Mouse (Mus musculus) hindbrain, embryonic 15.5 days (tissue): ENCODE measurements around the gene Prelid3b. TPM values are rescaled to one million over a fixed set of nuclear protein-coding genes. Genes with fewer than 3 reads are reported as not detected.

Experiments used
- ATAC-seq: fragments of 200-750 bp; cut with Nextera tagmentation; 2 replicates; pipeline ENCODE4 v1.8.0; 2017; ENCODE audit warnings: low read depth, moderate number of reproducible peaks, moderate TSS enrichment; ENCODE audit not compliant: low FRiP score
- H3K27ac ChIP-seq: fragments of 300-500 bp; sonication (generic); replicated peaks from 2 replicates; pipeline ENCODE4 v1.5.1; 2015; ENCODE audit warnings: mild to moderate bottlenecking, inconsistent platforms
- H3K27me3 ChIP-seq: fragments of 300-500 bp; sonication (generic); 2 replicates; pipeline ENCODE4 v1.6.1; 2015; ENCODE audit warnings: control low read depth, inconsistent platforms
- H3K36me3 ChIP-seq: fragments of 300-500 bp; sonication (generic); 2 replicates; pipeline ENCODE4 v1.6.1; 2015; ENCODE audit warnings: control low read depth, inconsistent platforms
- H3K4me1 ChIP-seq: fragments of 300-500 bp; sonication (generic); replicated peaks from 2 replicates; pipeline ENCODE4 v1.6.1; 2015; ENCODE audit warnings: control low read depth, inconsistent platforms
- H3K4me2 ChIP-seq: fragments of 300-500 bp; sonication (generic); 2 replicates; pipeline ENCODE4 v1.6.1; 2015; ENCODE audit warnings: moderate library complexity, mild to moderate bottlenecking, inconsistent platforms
- H3K4me3 ChIP-seq: fragments of 300-500 bp; sonication (generic); 2 replicates; pipeline ENCODE4 v1.5.1; 2015; ENCODE audit warnings: mild to moderate bottlenecking, inconsistent platforms
- H3K9ac ChIP-seq: fragments of 300-500 bp; sonication (generic); 2 replicates; pipeline ENCODE4 v1.6.1; 2015; ENCODE audit warnings: inconsistent platforms
- H3K9me3 ChIP-seq: fragments of 300-500 bp; sonication (generic); 2 replicates; pipeline ENCODE4 v1.6.1; 2016; ENCODE audit warnings: control low read depth, inconsistent platforms
- WGBS: fragments of 180-500 bp; shearing (Covaris S2); methylation state at CpG from one replicate; pipeline ENCODE4 v1.1.7; 2015; 5-methylcytosine and 5-hydroxymethylcytosine counted together
- polyA plus RNA-seq: library from polyadenylated mRNA; unstranded; fragments of >200 nt; fragmentation: Nextera tagmentation; extraction: Ambion mirVana; gene quantifications from 2 replicates; pipeline ENCODE4 v1.2.1, GENCODE M21; 2015

The Prelid3b gene
- polyA plus RNA-seq, 1 experiment from 2014 or later: 110 TPM

DNA sequence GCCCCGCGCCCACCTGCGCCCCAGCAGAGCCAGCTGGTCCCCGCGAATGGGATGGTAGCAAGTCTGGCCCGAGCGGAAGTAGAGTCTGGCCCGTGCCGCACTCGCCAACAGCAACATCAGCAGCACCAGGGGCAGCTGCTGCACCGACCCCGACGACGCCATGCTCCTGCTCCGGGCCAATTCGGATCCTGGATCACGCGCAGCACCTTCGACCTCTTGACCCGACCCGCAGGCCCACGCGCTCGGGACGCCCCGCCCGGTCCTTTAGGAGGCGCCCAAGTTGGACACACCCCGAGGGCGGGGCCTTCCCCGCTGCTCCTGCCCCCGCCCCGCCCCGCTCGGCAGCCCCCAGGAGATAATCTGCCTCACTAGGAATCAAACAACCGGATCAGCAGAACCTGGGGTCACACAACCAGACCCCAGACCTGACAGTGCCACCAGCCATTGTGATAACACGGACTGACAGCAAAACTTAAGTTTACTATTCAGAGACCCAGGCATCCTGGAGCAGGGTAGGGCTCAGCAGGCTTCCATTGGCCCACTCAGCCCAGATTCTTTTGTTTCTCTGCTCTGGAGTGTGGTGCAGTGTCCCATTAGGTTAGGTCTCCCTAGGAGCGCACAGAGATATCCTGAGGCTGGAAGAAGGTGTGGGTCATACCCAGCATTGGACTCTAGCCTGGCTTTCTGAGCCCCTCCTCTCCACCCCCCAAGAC lies 34.0 kb downstream of the Prelid3b start, which contains the start of gene Ctsz:
TSS of gene Ctsz (minus strand) at position 303 of the 713 bp plus-strand sequence.
- Histone ChIP-seq H3K36me3 (no peaks in the 10 kb centered on the region), H3K4me2 (peak within 1 kb of the TSS; percentile 90), H3K27me3 (no peaks in the 10 kb centered on the region), H3K4me3 (peak within 1 kb of the TSS; percentile 53), H3K9ac (peak within 1 kb of the TSS; percentile 45), H3K9me3 (no peaks in the 10 kb centered on the region), H3K27ac (0 out of 2 replicates have a peak within 1 kb of the TSS, but pooled peaks have one; percentile 58), H3K4me1 (peaks cover 20% of the 10 kb centered on the region)
- peak; percentile 86 for ATAC-seq
- WGBS: 1% methylated on average over 38 of the region's 38 CpGs

DNA sequence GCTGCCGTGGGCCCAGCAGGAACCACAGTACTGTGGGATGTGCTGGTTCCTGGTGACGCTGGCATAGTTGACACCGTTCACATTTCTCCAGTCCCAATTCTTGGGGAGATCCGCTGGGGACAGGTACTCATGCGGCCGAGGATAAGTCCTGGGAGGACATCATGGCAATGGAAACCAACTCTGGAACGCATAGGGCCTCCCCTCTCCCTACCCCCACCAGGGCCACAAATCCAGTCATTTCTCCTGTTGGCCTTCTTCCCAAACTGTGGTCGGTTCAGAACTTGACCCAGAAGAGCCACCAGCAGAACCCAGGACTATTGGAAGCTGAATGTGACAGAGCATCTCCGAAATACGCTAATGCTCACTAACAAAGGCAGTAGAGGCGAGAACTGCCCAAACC lies 34.7 kb downstream of the Prelid3b start:
- Histone ChIP-seq H3K4me2 (peak overlapping the region; percentile 90), H3K27me3 (no peaks in the 10 kb centered on the region), H3K27ac (0 out of 2 replicates have a peak overlapping the region, but pooled peaks have one; percentile 58), H3K4me1 (peaks cover 20% of the 10 kb centered on the region), H3K4me3 (peak overlapping the region; percentile 53), H3K9me3 (no peaks in the 10 kb centered on the region), H3K9ac (peak overlapping the region; percentile 45; the same call in 1 of the 2 replicates), H3K36me3 (no peaks in the 10 kb centered on the region)
- WGBS: 67% methylated on average over 11 of the region's 11 CpGs
- ATAC-seq: no peak

DNA sequence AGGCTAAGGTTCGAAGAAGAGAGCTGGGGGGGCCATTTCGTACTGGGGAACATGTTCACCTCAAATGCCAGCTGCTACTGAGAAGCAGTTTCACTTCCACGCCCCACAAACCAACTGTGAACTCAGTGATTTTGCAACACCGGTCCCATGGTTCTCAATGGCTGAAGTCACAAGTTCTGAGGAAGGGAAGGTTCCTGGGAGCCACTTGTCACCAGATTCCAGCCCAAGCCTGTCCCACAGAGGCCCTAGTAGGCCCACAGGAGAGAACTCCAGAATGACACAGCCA lies 35.2 kb downstream of the Prelid3b start:
- peaks cover 20% of the 10 kb centered on the region for H3K4me1 ChIP-seq
- no peak overlapping the region for H3K27ac ChIP-seq
- WGBS: 97% methylated on average over 4 of the region's 4 CpGs
- H3K4me3 ChIP-seq: no peak overlapping the region
- H3K9ac ChIP-seq: no peak overlapping the region
- H3K9me3 ChIP-seq: no peaks in the 10 kb centered on the region
- no peaks in the 10 kb centered on the region for H3K36me3 ChIP-seq
- peak overlapping the region; percentile 90 for H3K4me2 ChIP-seq
- no peak for ATAC-seq
- no peaks in the 10 kb centered on the region for H3K27me3 ChIP-seq

DNA sequence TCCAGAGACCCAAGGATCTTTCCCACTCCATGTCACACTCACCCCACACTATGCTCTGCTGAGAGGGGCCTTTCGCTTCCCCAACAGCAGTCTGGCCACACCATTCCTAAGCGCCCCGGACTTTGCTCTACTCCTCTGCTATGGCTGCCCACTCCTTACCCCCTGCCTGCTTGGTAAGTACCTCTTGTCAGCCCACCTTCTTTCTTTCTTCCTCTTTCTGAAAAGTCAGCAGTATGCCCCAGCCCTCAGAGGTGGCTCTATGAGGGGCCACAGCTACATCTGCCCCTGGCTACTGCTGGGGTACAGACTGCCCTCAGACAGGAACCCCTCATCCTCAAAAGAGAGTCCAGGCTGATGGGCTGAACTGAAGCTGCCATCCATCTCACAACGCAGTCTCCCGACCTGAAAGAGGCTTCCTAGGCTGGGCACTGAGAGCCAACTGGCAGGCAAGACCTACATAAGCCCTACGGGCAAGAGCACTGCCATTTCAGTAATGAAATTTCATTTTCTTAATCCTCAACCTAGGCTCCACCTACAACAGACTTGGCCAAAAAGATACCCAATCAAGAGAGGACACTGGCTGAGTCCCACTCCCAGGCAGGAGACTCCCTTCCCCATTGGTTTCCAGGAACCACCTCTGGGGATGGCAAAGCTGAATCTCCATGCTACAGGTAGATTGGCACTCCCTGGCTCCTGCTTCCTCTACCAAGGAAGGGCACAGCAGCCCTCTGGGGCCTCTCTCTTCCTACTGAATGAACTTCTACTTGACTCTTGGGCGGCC lies 35.8 kb downstream of the Prelid3b start:
- no peaks in the 10 kb centered on the region for H3K27me3 ChIP-seq
- H3K4me1 ChIP-seq: peaks cover 20% of the 10 kb centered on the region
- no peak overlapping the region for H3K27ac ChIP-seq
- no peak for ATAC-seq
- no peaks in the 10 kb centered on the region for H3K36me3 ChIP-seq
- WGBS: 96% methylated on average over 7 of the region's 7 CpGs
- no peaks in the 10 kb centered on the region for H3K9me3 ChIP-seq
- H3K4me3 ChIP-seq: no peak overlapping the region
- no peak overlapping the region for H3K4me2 ChIP-seq
- H3K9ac ChIP-seq: no peak overlapping the region

DNA sequence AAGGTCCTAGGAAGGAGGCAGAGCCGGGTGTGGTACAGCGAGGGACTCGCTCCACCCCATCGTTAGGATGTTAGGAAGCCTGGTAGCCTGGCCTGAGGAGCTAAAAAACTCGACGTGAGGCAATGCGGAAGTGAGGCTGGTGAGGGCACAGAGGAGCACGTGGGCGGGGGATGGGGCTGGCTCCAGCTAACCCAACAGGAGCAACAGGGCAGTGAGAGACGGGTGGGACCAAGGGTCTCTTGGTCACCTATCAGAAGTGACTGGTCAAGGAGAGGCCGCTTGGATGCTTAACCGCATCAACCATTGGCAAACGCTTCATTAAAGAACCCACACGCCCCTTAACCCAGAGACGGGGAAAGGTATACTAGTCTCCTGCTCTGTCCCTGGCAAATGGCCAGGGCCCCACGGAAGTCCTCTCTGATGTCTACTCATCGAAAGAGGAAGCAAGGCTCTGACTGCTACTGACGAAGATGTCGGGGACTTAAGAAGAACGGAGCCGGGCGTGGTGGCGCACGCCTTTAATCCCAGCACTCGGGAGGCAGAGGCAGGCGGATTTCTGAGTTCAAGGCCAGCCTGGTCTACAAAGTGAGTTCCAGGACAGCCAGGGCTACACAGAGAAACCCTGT lies 36.7 kb downstream of the Prelid3b start:
- H3K4me3 ChIP-seq: no peak overlapping the region
- no peak for ATAC-seq
- H3K4me2 ChIP-seq: no peak overlapping the region
- no peaks in the 10 kb centered on the region for H3K9me3 ChIP-seq
- peaks cover 20% of the 10 kb centered on the region for H3K4me1 ChIP-seq
- no peaks in the 10 kb centered on the region for H3K27me3 ChIP-seq
- no peak overlapping the region for H3K9ac ChIP-seq
- H3K27ac ChIP-seq: no peak overlapping the region
- WGBS: 92% methylated on average over 26 of the region's 26 CpGs
- H3K36me3 ChIP-seq: no peaks in the 10 kb centered on the region

DNA sequence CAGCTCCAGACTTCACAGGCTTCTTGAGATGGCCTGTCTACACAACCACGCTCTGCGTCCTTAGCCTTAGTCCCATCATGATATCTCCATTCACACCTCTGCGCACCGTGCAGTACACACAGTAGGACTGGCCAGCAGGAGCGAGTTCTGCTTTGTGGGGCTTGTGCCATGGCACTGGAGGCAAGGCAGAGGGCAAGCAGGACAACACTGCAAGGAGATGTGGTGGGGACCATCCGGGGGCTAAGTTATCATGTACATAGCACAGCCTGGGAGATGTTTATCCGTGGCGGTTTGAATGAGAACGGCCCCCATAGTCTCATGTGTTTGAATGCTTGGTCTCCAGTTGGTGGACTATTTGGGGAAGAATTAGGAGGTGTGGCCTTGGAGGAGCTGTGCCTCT lies 37.9 kb downstream of the Prelid3b start:
- H3K4me2 ChIP-seq: no peak overlapping the region
- H3K9ac ChIP-seq: no peak overlapping the region
- H3K27ac ChIP-seq: no peak overlapping the region
- H3K27me3 ChIP-seq: no peaks in the 10 kb centered on the region
- ATAC-seq: no peak
- no peak overlapping the region for H3K4me3 ChIP-seq
- no peaks in the 10 kb centered on the region for H3K36me3 ChIP-seq
- no peaks in the 10 kb centered on the region for H3K9me3 ChIP-seq
- 97% methylated on average over 9 of the region's 9 CpGs for WGBS
- H3K4me1 ChIP-seq: peaks cover 20% of the 10 kb centered on the region

DNA sequence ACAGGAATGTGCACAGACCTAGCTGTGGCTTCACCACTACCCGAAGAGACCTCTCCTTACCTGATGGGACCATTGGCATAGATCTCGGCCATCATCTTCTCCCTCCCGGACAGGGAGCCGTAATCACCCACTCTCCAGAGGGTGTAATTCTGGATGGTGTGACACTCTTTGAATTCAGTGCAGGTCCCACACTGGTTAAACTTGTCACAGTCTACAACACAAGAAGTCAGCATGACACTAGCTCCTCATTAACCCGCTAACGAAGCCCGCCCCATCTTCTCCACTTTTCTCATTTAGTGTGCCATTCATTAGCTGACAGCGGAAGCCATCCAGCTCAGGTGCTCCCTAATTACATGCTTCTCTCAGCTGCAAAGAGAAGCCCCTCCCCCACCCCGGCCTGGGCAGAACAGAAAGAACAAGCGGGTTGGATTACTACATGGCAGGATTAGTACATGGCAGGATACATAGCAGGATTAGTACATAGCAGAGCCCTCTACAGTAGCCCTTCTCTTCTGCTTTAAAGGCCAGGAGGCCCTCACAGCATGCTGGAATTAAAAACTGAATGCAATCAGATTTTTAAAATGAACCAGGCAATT lies 43.8 kb downstream of the Prelid3b start:
- Histone ChIP-seq H3K4me3 (no peak overlapping the region), H3K36me3 (peaks cover 38% of the 10 kb centered on the region), H3K27me3 (no peaks in the 10 kb centered on the region), H3K4me2 (no peak overlapping the region), H3K9ac (no peak overlapping the region), H3K9me3 (no peaks in the 10 kb centered on the region), H3K4me1 (no peaks in the 10 kb centered on the region), H3K27ac (peak overlapping the region; percentile 0; the same call in 1 of the 2 replicates)
- peak; percentile 60 for ATAC-seq
- 67% methylated on average over 10 of the region's 10 CpGs for WGBS

DNA sequence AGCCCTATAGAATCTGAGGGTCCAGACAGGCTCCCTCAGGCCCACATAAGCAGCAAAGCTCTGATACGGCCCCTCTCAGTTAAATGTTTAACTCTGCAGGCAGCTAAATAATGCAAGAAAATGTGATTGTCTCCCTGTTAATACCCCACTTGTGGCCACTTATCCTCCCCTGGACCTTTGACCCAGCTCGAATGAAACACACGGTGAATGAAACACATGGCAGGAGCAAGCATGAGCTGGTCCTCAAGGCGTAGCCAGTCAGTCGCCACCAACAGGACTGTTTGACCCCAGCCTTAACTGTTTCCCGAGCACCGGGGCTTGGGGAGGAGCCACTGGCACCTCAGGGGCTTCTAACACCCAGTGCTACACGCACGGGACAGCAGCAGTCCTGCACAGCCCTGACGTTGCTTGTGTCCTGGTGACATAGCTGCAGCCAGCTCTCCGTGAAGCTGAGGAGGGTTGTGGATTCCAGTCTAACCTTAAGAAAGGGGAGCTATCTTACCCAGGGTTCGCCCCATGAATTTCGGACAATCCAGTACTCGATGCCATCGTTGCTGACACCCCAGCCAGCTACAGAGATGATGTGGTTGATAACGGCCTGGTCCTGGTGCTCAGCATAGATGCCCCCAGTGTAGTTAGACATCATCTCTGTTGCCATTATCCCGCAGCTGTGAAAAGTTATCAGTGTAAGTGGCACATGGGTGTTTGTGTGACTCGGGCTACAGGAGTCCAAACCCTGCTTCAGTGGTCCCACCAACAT lies 44.6 kb downstream of the Prelid3b start:
- H3K4me3 ChIP-seq: no peak overlapping the region
- no peaks in the 10 kb centered on the region for H3K9me3 ChIP-seq
- H3K4me2 ChIP-seq: no peak overlapping the region
- no peak for ATAC-seq
- no peak overlapping the region for H3K27ac ChIP-seq
- no peak overlapping the region for H3K9ac ChIP-seq
- H3K36me3 ChIP-seq: peaks cover 43% of the 10 kb centered on the region
- 81% methylated on average over 18 of the region's 18 CpGs for WGBS
- H3K4me1 ChIP-seq: no peaks in the 10 kb centered on the region
- no peaks in the 10 kb centered on the region for H3K27me3 ChIP-seq

DNA sequence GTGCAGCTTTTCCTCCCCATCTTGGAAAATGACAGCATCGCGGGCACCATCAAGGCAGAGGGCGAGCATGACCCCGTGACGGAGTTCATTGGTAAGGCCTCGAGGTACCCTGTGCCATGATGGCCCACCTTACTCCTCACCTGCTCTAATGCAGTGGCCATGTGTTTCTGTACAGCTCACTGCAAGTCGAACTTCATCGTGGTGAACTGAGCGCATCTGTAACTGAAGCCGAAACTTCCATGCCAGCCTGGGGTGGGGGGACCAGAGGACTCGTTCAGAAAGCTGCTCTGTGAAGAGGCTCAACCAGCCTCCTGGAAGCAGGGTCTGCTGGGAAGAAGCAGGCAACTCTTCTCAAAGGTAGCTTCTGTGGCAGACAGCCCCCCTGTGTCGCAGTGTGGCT lies 46.0 kb downstream of the Prelid3b start:
- Histone ChIP-seq H3K36me3 (peaks cover 43% of the 10 kb centered on the region), H3K9me3 (no peaks in the 10 kb centered on the region), H3K27ac (no peak overlapping the region), H3K9ac (no peak overlapping the region), H3K4me3 (no peak overlapping the region), H3K4me2 (no peak overlapping the region), H3K27me3 (no peaks in the 10 kb centered on the region), H3K4me1 (no peaks in the 10 kb centered on the region)
- ATAC-seq: no peak
- WGBS: 95% methylated on average over 12 of the region's 12 CpGs

DNA sequence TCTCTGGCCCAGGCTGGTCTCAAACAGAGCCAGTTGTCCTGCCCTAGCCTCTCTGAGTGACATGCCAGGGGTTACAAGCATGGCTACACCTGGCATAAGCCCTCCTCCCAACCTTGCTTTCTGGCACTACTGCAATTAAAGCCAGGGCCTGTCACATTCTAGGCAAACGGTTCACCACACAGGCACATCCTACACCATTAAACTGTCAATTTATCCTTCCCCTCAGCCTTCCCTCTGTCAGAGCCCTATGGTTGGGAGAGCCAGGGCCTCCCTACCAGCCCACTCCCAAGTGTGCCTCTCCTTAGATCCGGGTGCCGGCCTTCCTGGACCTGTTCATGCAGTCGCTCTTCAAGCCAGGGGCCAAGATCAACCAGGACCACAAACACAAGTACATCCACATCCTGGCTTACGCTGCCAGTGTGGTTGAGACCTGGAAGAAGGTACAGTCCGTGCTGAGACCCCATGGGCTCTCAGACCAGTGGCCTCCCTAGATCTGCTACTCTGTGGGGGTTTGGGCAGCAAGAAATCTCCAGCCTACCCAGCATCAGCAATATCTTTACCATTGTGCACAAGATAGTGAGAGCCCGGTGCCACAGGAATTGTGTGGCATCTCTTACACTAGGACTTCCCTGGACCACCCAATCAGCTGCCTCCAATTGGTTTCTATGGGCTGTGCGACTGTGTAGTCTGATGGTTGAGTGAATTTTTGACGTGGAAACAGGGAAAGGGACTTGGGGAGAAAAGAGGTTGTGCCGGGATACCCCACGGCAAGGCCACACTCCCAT lies 48.4 kb downstream of the Prelid3b start:
- 92% methylated on average over 11 of the region's 11 CpGs for WGBS
- Histone ChIP-seq H3K36me3 (peaks cover 43% of the 10 kb centered on the region), H3K4me2 (no peak overlapping the region), H3K9me3 (no peaks in the 10 kb centered on the region), H3K4me1 (no peaks in the 10 kb centered on the region), H3K4me3 (no peak overlapping the region), H3K9ac (no peak overlapping the region), H3K27me3 (no peaks in the 10 kb centered on the region), H3K27ac (no peak overlapping the region)
- no peak for ATAC-seq

DNA sequence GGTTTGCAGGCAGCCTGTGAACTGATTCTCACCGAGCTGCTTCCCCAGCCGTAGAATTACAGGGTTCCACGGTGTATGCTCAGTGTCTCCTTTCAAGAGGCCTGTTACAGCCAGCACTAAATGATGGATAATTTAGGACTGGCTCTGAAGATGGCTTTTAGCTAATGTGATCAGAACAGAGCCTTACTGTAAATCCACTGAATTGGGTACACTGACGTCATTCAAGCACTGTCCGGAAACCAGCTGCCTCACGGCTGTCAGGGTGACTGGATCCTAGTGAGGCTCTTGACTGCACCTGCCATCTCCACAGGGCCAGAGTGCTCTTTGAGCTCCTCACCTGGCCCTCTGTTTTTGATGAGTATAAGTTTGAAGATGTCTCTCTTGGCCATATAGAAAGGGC lies 51.8 kb downstream of the Prelid3b start:
- peaks cover 23% of the 10 kb centered on the region for H3K36me3 ChIP-seq

More for the DNA sequence above, 51.8 kb downstream of the Prelid3b start:
- Histone ChIP-seq H3K27ac (no peak overlapping the region), H3K4me3 (no peak overlapping the region), H3K27me3 (no peaks in the 10 kb centered on the region), H3K4me2 (no peak overlapping the region), H3K9ac (no peak overlapping the region), H3K4me1 (peaks cover 11% of the 10 kb centered on the region), H3K9me3 (no peaks in the 10 kb centered on the region)
- ATAC-seq: no peak
- 79% methylated on average over 6 of the region's 6 CpGs for WGBS
